Mouse (Mus musculus) megakaryocyte, embryonic 14.5 days (primary cell): ENCODE results near the gene Mxd1.

Experiments used
- FLI1 ChIP-seq: IDR thresholded peaks from 2 replicates; pipeline ENCODE4 v1.6.1; 2012; ENCODE audit warnings: low read length, inconsistent platforms, mixed read lengths
- GATA1 ChIP-seq: IDR thresholded peaks from 3 replicates; pipeline ENCODE4 v1.6.1; 2012; ENCODE audit warnings: mixed read lengths, low read length, inconsistent platforms, borderline replicate concordance

DNA sequence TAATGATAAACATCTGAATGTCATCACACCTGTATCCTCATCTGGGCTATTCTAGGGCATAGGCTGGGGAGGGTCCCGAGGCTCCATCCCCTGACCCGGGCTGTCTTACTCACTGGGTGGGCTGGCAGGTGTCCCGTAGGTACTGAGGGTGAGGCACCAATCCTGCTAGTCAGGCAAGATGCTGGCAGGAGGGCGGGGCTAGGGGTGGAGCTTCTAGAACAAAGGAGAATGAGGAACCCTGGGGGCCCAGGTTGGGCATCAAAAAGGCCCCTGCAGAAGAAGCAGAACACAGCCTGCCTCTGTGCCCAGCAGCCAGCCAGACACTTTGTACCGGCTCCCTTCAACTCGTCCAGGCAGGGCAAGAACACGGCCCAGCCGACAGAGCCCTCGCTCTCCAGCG lies 41.0 kb downstream of the Mxd1 start, which contains the start of gene Asprv1:
- TF ChIP-seq FLI1 (no peak), GATA1 (no peak)
